Mouse (Mus musculus) heart, embryonic 16.5 days (tissue): ENCODE data around the gene Lix1l. TPM values are rescaled to one million over a fixed set of nuclear protein-coding genes. Genes with fewer than 3 reads are reported as not detected.

Experiments
- ATAC-seq: fragments of 200-750 bp; cut with Nextera tagmentation; replicated peaks from 2 replicates; pipeline ENCODE4 v1.8.0; 2017; ENCODE audit warnings: moderate number of reproducible peaks; ENCODE audit not compliant: insufficient read depth, low FRiP score; ENCODE audit errors: extremely low read depth
- H3K27ac ChIP-seq: fragments of 300-500 bp; sonication (generic); 2 replicates; pipeline ENCODE4 v1.5.1; 2014; ENCODE audit warnings: mild to moderate bottlenecking, low read length, control low read depth, moderate library complexity
- H3K27me3 ChIP-seq: fragments of 300-500 bp; sonication (generic); 2 replicates; pipeline ENCODE4 v1.6.1; 2014; ENCODE audit warnings: low read length, mixed read lengths; ENCODE audit not compliant: control insufficient read depth, insufficient read depth
- H3K36me3 ChIP-seq: fragments of 300-500 bp; sonication (generic); 2 replicates; pipeline ENCODE4 v1.6.1; 2014; ENCODE audit not compliant: control insufficient read depth, insufficient read depth
- H3K4me1 ChIP-seq: fragments of 300-500 bp; sonication (generic); 2 replicates; pipeline ENCODE4 v1.6.1; 2014; ENCODE audit warnings: low read length, mixed read lengths; ENCODE audit not compliant: control insufficient read depth, insufficient read depth
- H3K4me2 ChIP-seq: fragments of 300-500 bp; sonication (generic); 2 replicates; pipeline ENCODE4 v1.6.1; 2014; ENCODE audit warnings: low read depth, mild to moderate bottlenecking, control low read depth, low read length
- H3K4me3 ChIP-seq: fragments of 300-500 bp; sonication (generic); 2 replicates; pipeline ENCODE4 v1.5.1; 2014; ENCODE audit warnings: mild to moderate bottlenecking, control low read depth, low read length
- H3K9ac ChIP-seq: fragments of 300-500 bp; sonication (generic); 2 replicates; pipeline ENCODE4 v1.6.1; 2014; ENCODE audit warnings: low read length, control low read depth
- H3K9me3 ChIP-seq: fragments of 300-500 bp; sonication (generic); replicated peaks from 2 replicates; pipeline ENCODE4 v1.6.1; 2016; ENCODE audit warnings: low read length; ENCODE audit not compliant: control insufficient read depth
- WGBS: fragments of 180-500 bp; shearing (Covaris S2); extraction: QIAGEN DNeasy Blood & Tissue Kit; methylation state at CpG from one replicate; pipeline ENCODE4 v1.1.7; 2014; 5-methylcytosine and 5-hydroxymethylcytosine counted together
- polyA plus RNA-seq: library from polyadenylated mRNA; unstranded; fragments of >200 nt; fragmentation: Nextera tagmentation; extraction: Ambion mirVana; gene quantifications from 2 replicates; pipeline ENCODE4 v1.2.1, GENCODE M21; 2015

Gene Lix1l
- polyA plus RNA-seq, 1 experiment from 2014 or later: 4.3 TPM

- Histone ChIP-seq H3K4me3 (peak within 1 kb of the TSS; percentile 62), H3K36me3 (peaks cover 10% of the 10 kb centered on the region), H3K4me1 (peaks cover 18% of the 10 kb centered on the region), H3K27me3 (no peaks in the 10 kb centered on the region), H3K9ac (peak within 1 kb of the TSS; percentile 83), H3K9me3 (no peaks in the 10 kb centered on the region), H3K4me2 (peak within 1 kb of the TSS; percentile 85), H3K27ac (peak within 1 kb of the TSS; percentile 79)
- peak; percentile 90 for ATAC-seq
- WGBS: under 1% methylated on average over 48 of the region's 48 CpGs
Measured at GRCm38 (mm10) chr3:96629729-96630600, 29.0 kb downstream of the Lix1l start, which contains the start of gene Rbm8a. TSS of gene Rbm8a (plus strand) at chr3:96629933.

- no peaks in the 10 kb centered on the region for H3K9me3 ChIP-seq
- H3K36me3 ChIP-seq: peaks cover 10% of the 10 kb centered on the region
- H3K4me3 ChIP-seq: no peak overlapping the region
- H3K4me2 ChIP-seq: no peak overlapping the region
- H3K27ac ChIP-seq: no peak overlapping the region
- ATAC-seq: no peak
- H3K9ac ChIP-seq: no peak overlapping the region
- H3K4me1 ChIP-seq: peaks cover 28% of the 10 kb centered on the region
- H3K27me3 ChIP-seq: no peaks in the 10 kb centered on the region
Measured at GRCm38 (mm10) chr3:96632058-96632457, 31.1 kb downstream of the Lix1l start.

- Histone ChIP-seq H3K36me3 (peaks cover 18% of the 10 kb centered on the region), H3K4me1 (peaks cover 27% of the 10 kb centered on the region), H3K9ac (no peak overlapping the region), H3K27me3 (no peaks in the 10 kb centered on the region), H3K4me3 (no peak overlapping the region), H3K27ac (no peak overlapping the region), H3K4me2 (no peak overlapping the region), H3K9me3 (no peaks in the 10 kb centered on the region)
- ATAC-seq: no peak
- 41% methylated on average over 1 of the region's 1 CpGs for WGBS
Measured at GRCm38 (mm10) chr3:96634015-96634414, 33.1 kb downstream of the Lix1l start.

- WGBS: 1% methylated on average over 60 of the region's 60 CpGs
- H3K4me1 ChIP-seq: peaks cover 23% of the 10 kb centered on the region
- H3K4me3 ChIP-seq: peak within 1 kb of the TSS; percentile 88
- H3K36me3 ChIP-seq: peaks cover 26% of the 10 kb centered on the region
- no peaks in the 10 kb centered on the region for H3K9me3 ChIP-seq
- peak within 1 kb of the TSS; percentile 98 for H3K9ac ChIP-seq
- H3K4me2 ChIP-seq: peak within 1 kb of the TSS; percentile 74
- no peaks in the 10 kb centered on the region for H3K27me3 ChIP-seq
- peak; percentile 87 for ATAC-seq
- peak within 1 kb of the TSS; percentile 91 for H3K27ac ChIP-seq
Measured at GRCm38 (mm10) chr3:96634928-96635879, 34.3 kb downstream of the Lix1l start, which contains the start of the genes Pex11b and Gm42957. TSS of gene Pex11b (plus strand) at chr3:96635376. TSS of gene Gm42957 (plus strand) at chr3:96635474.

GRCm38 (mm10) chr3:96635906-96636305 lies 35.0 kb downstream of the Lix1l start:
- H3K36me3 ChIP-seq: peaks cover 28% of the 10 kb centered on the region

GRCm38 (mm10) chr3:96636448-96636847 lies 35.5 kb downstream of the Lix1l start:
- Histone ChIP-seq H3K9ac (peak overlapping the region; percentile 98), H3K4me2 (peak overlapping the region; percentile 74), H3K4me3 (peak overlapping the region; percentile 88), H3K27ac (no peak overlapping the region), H3K36me3 (peaks cover 31% of the 10 kb centered on the region), H3K4me1 (peaks cover 15% of the 10 kb centered on the region), H3K27me3 (no peaks in the 10 kb centered on the region), H3K9me3 (no peaks in the 10 kb centered on the region)
- 66% methylated on average over 11 of the region's 11 CpGs for WGBS
- no peak for ATAC-seq

More at GRCm38 (mm10) chr3:96635906-96636305, 35.0 kb downstream of the Lix1l start:
- Histone ChIP-seq H3K9me3 (no peaks in the 10 kb centered on the region), H3K4me2 (peak overlapping the region; percentile 74), H3K27me3 (no peaks in the 10 kb centered on the region), H3K27ac (peak overlapping the region; percentile 91), H3K4me1 (peaks cover 19% of the 10 kb centered on the region), H3K4me3 (peak overlapping the region; percentile 88), H3K9ac (peak overlapping the region; percentile 98)
- 7% methylated on average over 15 of the region's 15 CpGs for WGBS
- 0 out of 2 replicates have a peak, but pooled peaks have one; percentile 12 for ATAC-seq

- Histone ChIP-seq H3K27ac (no peak overlapping the region), H3K9me3 (no peaks in the 10 kb centered on the region), H3K27me3 (no peaks in the 10 kb centered on the region), H3K4me2 (no peak overlapping the region), H3K4me3 (no peak overlapping the region), H3K36me3 (peaks cover 33% of the 10 kb centered on the region), H3K4me1 (peaks cover 15% of the 10 kb centered on the region), H3K9ac (no peak overlapping the region)
- ATAC-seq: no peak
- WGBS: 92% methylated on average over 1 of the region's 1 CpGs
Measured at GRCm38 (mm10) chr3:96639219-96639618, 38.3 kb downstream of the Lix1l start.

GRCm38 (mm10) chr3:96645018-96645649 lies 44.2 kb downstream of the Lix1l start, which contains the start of gene Itga10:
TSS of gene Itga10 (plus strand) at chr3:96645584.
- 0 out of 2 replicates have a peak within 1 kb of the TSS, but pooled peaks have one; percentile 44 for H3K27ac ChIP-seq
- peak within 1 kb of the TSS; percentile 45 for H3K4me2 ChIP-seq
- peak; percentile 87 for ATAC-seq
- H3K36me3 ChIP-seq: peaks cover 24% of the 10 kb centered on the region
- 43% methylated on average over 7 of the region's 7 CpGs for WGBS
- H3K27me3 ChIP-seq: no peaks in the 10 kb centered on the region
- H3K9me3 ChIP-seq: no peaks in the 10 kb centered on the region
- 0 out of 2 replicates have a peak within 1 kb of the TSS, but pooled peaks have one; percentile 27 for H3K9ac ChIP-seq
- H3K4me1 ChIP-seq: peaks cover 9% of the 10 kb centered on the region
- H3K4me3 ChIP-seq: peak within 1 kb of the TSS; percentile 25; the same call in 1 of the 2 replicates
